ENCODE assay signal across 23 mouse cellular contexts in the genomic region with DNA sequence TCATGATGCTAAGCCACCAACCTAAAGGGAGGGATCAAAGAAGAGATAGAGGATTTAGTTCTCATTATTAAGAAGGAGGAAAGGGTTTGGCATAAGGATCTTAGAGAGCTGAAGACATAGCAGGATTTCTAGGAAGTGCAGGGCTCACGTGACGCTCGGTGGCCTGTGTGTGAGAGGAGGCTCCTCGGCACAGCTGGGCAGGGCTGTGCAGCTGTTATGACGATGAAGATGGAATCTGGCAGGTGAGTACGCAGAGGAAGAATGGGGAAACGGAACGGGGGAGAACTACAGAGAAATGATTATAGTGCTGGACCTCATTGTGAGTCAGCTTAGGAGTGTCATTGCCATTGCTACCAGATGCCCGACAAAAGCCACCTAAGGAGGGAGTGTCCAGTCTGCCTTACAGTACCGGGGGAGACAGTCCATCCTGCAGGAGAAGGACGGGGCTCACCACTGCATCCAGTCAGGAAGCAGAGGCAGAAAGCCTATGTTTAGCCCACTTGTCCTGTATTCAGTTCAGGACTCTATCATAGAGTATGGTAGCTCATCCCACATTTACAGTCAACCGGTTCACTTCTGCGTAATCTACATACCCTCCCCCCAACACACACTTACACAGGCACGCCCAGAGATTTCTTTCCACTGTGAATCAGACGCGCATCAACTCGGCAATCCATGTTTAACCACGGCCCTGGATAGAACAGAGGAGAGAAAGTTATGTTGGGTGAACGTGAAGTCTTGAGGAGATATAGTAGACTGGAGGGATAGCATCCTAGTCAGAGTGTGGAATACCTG. TPM values are rescaled to one million over a fixed set of nuclear protein-coding genes. Genes with fewer than 3 reads are reported as not detected.
A peak's percentile ranks its signal among the peaks of the same experiment; 100 is the strongest.
DNase-seq lines count a peak whose midpoint lies in the region; ATAC-seq lines count a peak whose summit lies in the region.
"Had no signal": no experiment of that assay in that cellular context is flagged by ENCODE, and none has a peak within 500 bp of the region (broad histone marks: within the 10 kb centered on the region; RNA-seq: fewer than 3 reads in every experiment).

No protein-coding gene starts in this region.

- no peaks in the 10 kb centered on the region for H3K27me3 ChIP-seq in liver, embryonic 11.5 days (replicated peaks; ENCODE audit: control insufficient read depth, insufficient read depth, low read length)
- H3K27me3 ChIP-seq in liver, embryonic 12.5 days (replicated peaks), result no peaks in the 10 kb centered on the region
- H3K27me3 ChIP-seq: forebrain, embryonic 12.5 days; hindbrain, embryonic 12.5 days; limb, embryonic 13.5 days had no signal

- no peaks in the 10 kb centered on the region for H3K36me3 ChIP-seq in liver, embryonic 11.5 days (ENCODE audit: control insufficient read depth, insufficient read depth, low read length)
- H3K36me3 ChIP-seq in liver, embryonic 12.5 days, result no peaks in the 10 kb centered on the region
- H3K36me3 ChIP-seq: forebrain, embryonic 12.5 days; hindbrain, embryonic 12.5 days; limb, embryonic 13.5 days had no signal

- H3K4me1 ChIP-seq in liver, embryonic 11.5 days (replicated peaks; ENCODE audit: control insufficient read depth, insufficient read depth, low read length), result peaks cover 21% of the 10 kb centered on the region
- peaks cover 33% of the 10 kb centered on the region for H3K4me1 ChIP-seq in liver, embryonic 12.5 days
- H3K4me1 ChIP-seq: forebrain, embryonic 12.5 days; hindbrain, embryonic 12.5 days; limb, embryonic 13.5 days had no signal

- 77% methylated on average over 19 of the region's 19 CpGs for whole genome bisulfite sequencing in liver, embryonic 11.5 days
- WGBS in liver, embryonic 12.5 days (ENCODE audit: insufficient replicate concordance), result 67% methylated on average over 19 of the region's 19 CpGs

- no peak overlapping the region for H3K4me3 ChIP-seq in liver, embryonic 11.5 days (ENCODE audit: low read depth, low read length)
- no peak overlapping the region for H3K4me3 ChIP-seq in liver, embryonic 12.5 days
- H3K4me3 ChIP-seq: forebrain, embryonic 12.5 days; hindbrain, embryonic 12.5 days; layer of hippocampus, adult 2 months; limb, embryonic 13.5 days had no signal

- no peak for DNase-seq in liver, embryonic 11.5 days (ENCODE audit: low spot score)
- no peak for DNase-seq in liver
- DNase-seq in right cerebral cortex, postnatal 14 days, result no peak
- no peak for DNase-seq in layer of hippocampus, postnatal 36 days
- DNase-seq: adrenal gland, adult 8-10 months; B cell, adult 2 months; cerebellum, adult 11-12 months; cerebellum, postnatal 14 days; heart, postnatal 10 days; kidney, adult 2 months; kidney, postnatal 25 days; lung, embryonic 14.5 days; midbrain, embryonic 14.5 days; thymus, postnatal 25 days had no signal

- no peak overlapping the region for H3K9ac ChIP-seq in liver, embryonic 11.5 days (ENCODE audit: low read depth, low read length)
- H3K9ac ChIP-seq in liver, embryonic 12.5 days, result no peak overlapping the region
- H3K9ac ChIP-seq: forebrain, embryonic 12.5 days; hindbrain, embryonic 12.5 days; limb, embryonic 13.5 days; lung, embryonic 14.5 days had no signal

- peak; percentile 48; the same call in 1 of the 2 replicates for ATAC-seq in liver, embryonic 11.5 days (replicated peaks; ENCODE audit: low FRiP score)
- ATAC-seq in erythroblast, adult 5-6 weeks (replicated peaks; ENCODE audit: low FRiP score, poor library complexity, severe bottlenecking), result peak; percentile 44; the same call in 1 of the 2 replicates
- ATAC-seq in liver, embryonic 12.5 days, result peak; percentile 58
- 0 out of 2 replicates have a peak, but pooled peaks have one; percentile 14 for ATAC-seq in megakaryocyte-erythroid progenitor cell, adult 5-6 weeks (replicated peaks; ENCODE audit: low FRiP score, low TSS enrichment, poor library complexity, severe bottlenecking)
- ATAC-seq: activated CD4-positive, CD25-positive, alpha-beta regulatory T cell, adult 4 months had no signal

- H3K9me3 ChIP-seq in liver, embryonic 11.5 days (ENCODE audit: control insufficient read depth, low read length), result no peaks in the 10 kb centered on the region
- H3K9me3 ChIP-seq in liver, embryonic 12.5 days (replicated peaks), result no peaks in the 10 kb centered on the region
- H3K9me3 ChIP-seq: forebrain, embryonic 12.5 days; hindbrain, embryonic 12.5 days; limb, embryonic 13.5 days had no signal

- H3K27ac ChIP-seq in liver, embryonic 11.5 days (ENCODE audit: low read depth, low read length), result peak overlapping the region; percentile 32; the same call in 1 of the 2 replicates
- peak overlapping the region; percentile 72 for H3K27ac ChIP-seq in liver, embryonic 12.5 days
- H3K27ac ChIP-seq: forebrain, embryonic 12.5 days; hindbrain, embryonic 12.5 days; layer of hippocampus, adult 2 months; limb, embryonic 13.5 days had no signal

- peak overlapping the region; percentile 26; the same call in 1 of the 2 replicates for H3K4me2 ChIP-seq in liver, embryonic 11.5 days
- peak overlapping the region; percentile 42 for H3K4me2 ChIP-seq in liver, embryonic 12.5 days
- H3K4me2 ChIP-seq: forebrain, embryonic 12.5 days; heart, embryonic 11.5 days; hindbrain, embryonic 12.5 days; limb, embryonic 13.5 days; lung, embryonic 14.5 days had no signal

RNA-seq across cellular contexts. Expression of gene Lpin2, which starts 37.8 kb away (rescaled TPM):
- 37.7 and 37.9 TPM in 2 replicates for polyA plus RNA-seq in liver, embryonic 11.5 days (2014; fragmentation: Nextera tagmentation; extraction: Ambion mirVana)
- total RNA-seq in erythroblast, adult 5-6 weeks (2015; ENCODE audit: low replicate concordance), result 751 and 838 TPM in 2 replicates
- 1,646 and 2,072 TPM in 2 replicates for total RNA-seq in erythroblast, adult 5-6 weeks (2017; ENCODE audit: low replicate concordance)
- polyA plus RNA-seq in liver, embryonic 12.5 days (2016; fragmentation: Nextera tagmentation; extraction: Ambion mirVana), result 40.1 and 42.5 TPM in 2 replicates
- 119 and 153 TPM in 2 replicates for total RNA-seq in megakaryocyte-erythroid progenitor cell, adult 5-6 weeks (2014; fragmentation: Nextera tagmentation)
- 129 and 139 TPM in 2 replicates for total RNA-seq in megakaryocyte-erythroid progenitor cell, adult 5-6 weeks (2017)
- total RNA-seq in layer of hippocampus, postnatal 36 days (2021), result 100 to 1,000 TPM; 103 to 118 TPM

Comparison
In these comparisons a context has a peak if more than half of its experiments do, and no peak if none do; other contexts are left out.
1. RNA of gene Lpin2, which starts 37.8 kb away (total RNA-seq): 751 to 2,072 TPM in erythroblast, adult 5-6 weeks; 119 to 153 TPM in megakaryocyte-erythroid progenitor cell, adult 5-6 weeks and 103 to 118 TPM in layer of hippocampus, postnatal 36 days; every median in the first group is over 4 times any median in the second.
2. Peak in every context shown above with its lines, with median percentiles within 50 percentile points of each other: ATAC-seq.